Mouse (Mus musculus) layer of hippocampus, postnatal 14 days (tissue): Measurements from ENCODE around the gene Tubb2a. TPM values are rescaled to one million over a fixed set of nuclear protein-coding genes. Genes with fewer than 3 reads are reported as not detected.

Source experiments
- DNase-seq, 2 experiments: peaks; one replicate each; pipeline ENCODE4 v3.0.0; 2021 to 2022; ENCODE audit warnings: low spot score in 2 of 2, mixed read lengths in 1 of 2
- long read RNA-seq, 2 experiments: library from polyadenylated mRNA; stranded (forward); transcript quantifications; one replicate each; pipeline ENCODE4 v2.0.0; 2021
- total RNA-seq, 2 experiments: library from RNA; stranded (reverse); gene quantifications; 2 replicates each; pipeline ENCODE4 v1.2.3; 2021

The Tubb2a gene
- 1,000 to 10,000 TPM; 2,027 to 2,125 TPM for total RNA-seq
- long read RNA-seq, experiment 1, transcript Tubb2a-201 (4 exons, 1,610 nt), result major isoform, 4,427 of 4,738 reads
- long read RNA-seq, experiment 1, partial matches to known transcripts, result 31 of 4,738 reads
- long read RNA-seq, experiment 1, other reads (novel, unspliced or antisense), result 280 of 4,738 reads
- long read RNA-seq, experiment 2, transcript Tubb2a-201 (4 exons, 1,610 nt), result major isoform, 5,430 of 6,112 reads
- long read RNA-seq, experiment 2, partial matches to known transcripts, result 665 of 6,112 reads
- long read RNA-seq, experiment 2, other reads (novel, unspliced or antisense), result 17 of 6,112 reads

DNA sequence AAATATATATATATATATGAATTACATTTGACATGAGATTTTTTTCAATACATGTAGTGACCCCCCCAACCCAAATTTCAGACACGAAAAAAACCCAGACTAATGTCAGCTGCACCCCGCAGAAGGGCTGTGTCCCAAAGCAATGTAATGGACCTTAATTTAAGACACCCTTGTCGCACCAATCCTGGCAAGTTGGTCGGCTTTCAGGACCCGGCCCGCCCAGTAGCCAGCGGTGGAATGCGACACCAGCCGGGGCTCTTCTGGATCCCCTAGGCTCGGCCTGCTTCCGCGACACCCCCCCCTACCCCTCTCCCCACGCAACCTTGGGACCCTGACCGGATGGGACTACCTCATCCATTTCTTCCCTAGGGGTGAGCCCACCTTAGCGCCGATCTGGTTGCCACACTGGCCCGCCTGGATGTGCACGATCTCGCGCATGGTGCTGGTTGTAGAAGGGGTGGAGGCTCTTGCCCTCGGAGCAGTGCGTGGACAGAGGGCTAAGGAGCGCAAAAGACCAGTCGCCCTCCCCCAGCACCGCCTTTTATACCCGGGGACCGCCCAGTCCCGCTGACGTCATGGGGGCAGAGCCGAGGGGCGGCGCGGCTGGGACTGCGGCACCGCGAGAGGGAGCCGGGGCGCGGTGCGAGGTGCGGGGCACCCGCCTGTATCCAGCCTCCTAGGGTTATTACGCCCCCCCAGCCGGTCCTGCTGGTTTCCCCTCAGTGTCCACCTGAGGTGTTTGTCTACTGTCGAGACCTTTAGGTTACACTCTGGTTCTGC, at the start of gene Tubb2a:
Gene Tubb2a (minus strand): TSS at position 516 of the 780 bp plus-strand sequence.
- peak; percentile 94 to 95 for DNase-seq

GRCm38 (mm10) chr13:34125711-34126110, 47.9 kb upstream of the Tubb2a start:
- no peak for DNase-seq

DNA sequence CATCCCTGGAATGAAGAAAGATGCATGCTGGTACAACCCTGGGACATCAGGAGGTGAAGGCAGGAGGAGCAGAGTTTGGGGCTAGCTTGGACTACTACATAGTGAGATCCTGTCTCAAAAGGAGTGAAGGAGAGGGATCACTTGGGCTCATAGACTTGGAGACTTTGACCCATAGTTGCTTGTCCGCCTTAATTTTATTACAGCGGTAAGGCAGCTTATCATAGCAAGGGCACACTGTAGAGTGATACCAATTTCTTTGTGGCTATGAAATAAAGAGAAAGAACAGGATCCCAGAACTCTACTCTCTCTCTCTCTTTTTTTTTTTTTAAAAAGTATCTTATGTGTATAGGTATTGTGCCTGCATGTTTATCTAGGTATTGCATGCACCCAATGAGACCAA, 42.7 kb upstream of the Tubb2a start:
- DNase-seq, result no peak

DNA sequence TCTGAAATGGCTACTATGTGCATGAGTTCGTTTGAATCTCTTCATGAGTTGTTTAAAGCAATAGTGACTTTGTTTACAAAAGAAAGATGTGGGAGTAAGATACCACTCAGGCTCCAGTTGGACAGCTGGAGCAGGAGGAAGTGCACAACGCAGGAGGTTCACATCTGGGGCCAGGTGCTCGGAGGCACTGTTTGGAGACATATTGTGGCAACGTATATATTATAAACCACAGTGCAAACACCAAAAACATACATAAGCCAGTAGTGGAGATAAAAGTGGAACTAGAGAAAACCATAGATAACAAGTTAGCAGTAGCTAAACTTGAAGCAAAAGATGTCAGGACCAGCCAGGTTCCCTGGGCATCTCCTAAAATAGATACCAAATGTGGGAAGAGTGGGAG, 41.6 kb upstream of the Tubb2a start:
- no peak for DNase-seq

DNA sequence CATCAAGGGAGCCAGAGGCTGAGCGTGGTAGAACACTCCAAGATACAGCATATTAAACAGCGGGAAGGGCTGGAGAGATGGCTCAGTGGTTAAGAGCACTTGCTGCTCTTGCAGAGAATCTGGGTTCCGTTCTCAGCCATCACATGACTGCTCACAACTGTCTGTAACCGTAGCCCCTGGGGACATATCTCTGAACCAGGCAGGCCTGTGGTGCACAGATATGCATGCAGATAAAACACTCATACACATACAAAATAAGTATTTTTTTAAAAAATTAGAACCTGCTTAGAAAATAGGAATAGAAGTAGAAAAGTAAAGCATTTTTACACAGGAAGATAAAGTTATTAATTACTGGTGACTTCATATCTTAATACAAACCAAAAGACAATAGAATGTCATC, 41.0 kb upstream of the Tubb2a start:
- no peak for DNase-seq

GRCm38 (mm10) chr13:34116508-34116907, 38.7 kb upstream of the Tubb2a start:
- no peak for DNase-seq

GRCm38 (mm10) chr13:34114654-34115053, 36.8 kb upstream of the Tubb2a start:
- no peak for DNase-seq

DNA sequence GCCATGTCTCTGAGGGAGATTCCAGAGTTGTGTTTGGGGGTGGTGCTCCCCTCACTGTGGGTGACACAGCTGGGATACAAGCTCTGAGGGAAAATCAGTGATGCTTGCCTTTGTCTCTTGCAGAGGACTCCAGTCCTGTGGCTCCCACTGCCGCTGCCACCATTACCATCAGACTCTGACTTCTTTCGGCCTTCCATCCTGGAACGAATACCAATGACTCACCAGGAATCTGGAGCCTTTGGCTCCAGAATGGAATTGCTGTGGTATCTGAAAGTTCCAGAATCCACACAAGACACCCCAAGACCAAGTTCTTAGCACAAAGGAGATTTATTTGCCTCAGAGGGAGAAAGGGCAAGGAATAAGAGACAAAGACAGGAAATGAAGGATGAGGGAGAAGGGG, 35.3 kb upstream of the Tubb2a start:
- no peak for DNase-seq

- DNase-seq, result no peak
These were observed 34.7 kb upstream of the Tubb2a start for GRCm38 (mm10) chr13:34112369-34113081.

DNA sequence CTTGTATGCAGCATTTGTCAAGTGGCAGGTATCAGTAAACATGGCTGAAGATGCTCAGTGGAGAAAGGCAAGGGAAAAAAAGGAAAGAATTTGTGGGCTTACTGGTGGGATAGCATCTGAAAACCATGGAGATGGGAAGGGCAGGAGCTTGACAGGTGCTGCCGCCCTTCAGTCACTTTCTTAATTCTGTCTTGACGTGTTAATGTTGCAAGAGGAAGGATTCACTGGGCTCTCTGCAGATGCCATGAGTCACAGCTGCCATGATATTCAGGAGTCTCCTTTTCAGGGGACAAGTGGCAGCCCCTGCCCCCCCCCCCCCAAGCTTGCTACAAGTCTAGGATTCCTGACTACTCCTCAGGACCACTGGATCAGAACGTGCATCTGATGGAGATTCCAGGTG, 34.1 kb upstream of the Tubb2a start:
- DNase-seq, result no peak

- DNase-seq, result no peak
These were observed 33.2 kb upstream of the Tubb2a start for GRCm38 (mm10) chr13:34111019-34111418.

DNA sequence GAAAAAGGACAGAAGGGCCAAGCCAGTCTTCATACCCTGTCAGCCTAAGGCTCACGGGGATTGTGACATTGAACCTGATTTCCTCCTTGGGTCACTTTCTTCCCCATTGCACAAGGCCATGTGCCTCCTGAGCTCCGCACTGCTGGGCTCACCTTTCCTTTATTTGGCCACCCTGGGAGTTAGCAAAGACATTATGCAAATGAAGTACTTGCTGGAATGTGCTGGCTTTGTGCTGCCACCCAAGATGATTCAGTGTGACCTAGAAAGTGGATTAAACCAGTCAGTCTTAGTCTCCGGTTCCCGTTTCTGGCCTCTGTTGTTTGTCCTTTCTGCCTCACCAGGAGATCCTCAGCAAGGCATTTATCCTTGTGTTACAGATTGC, 31.9 kb upstream of the Tubb2a start:
- DNase-seq, result no peak

- DNase-seq, result no peak
These were observed 31.3 kb upstream of the Tubb2a start for GRCm38 (mm10) chr13:34109035-34109676.

GRCm38 (mm10) chr13:34106999-34107398, 29.2 kb upstream of the Tubb2a start:
- DNase-seq, result no peak

DNA sequence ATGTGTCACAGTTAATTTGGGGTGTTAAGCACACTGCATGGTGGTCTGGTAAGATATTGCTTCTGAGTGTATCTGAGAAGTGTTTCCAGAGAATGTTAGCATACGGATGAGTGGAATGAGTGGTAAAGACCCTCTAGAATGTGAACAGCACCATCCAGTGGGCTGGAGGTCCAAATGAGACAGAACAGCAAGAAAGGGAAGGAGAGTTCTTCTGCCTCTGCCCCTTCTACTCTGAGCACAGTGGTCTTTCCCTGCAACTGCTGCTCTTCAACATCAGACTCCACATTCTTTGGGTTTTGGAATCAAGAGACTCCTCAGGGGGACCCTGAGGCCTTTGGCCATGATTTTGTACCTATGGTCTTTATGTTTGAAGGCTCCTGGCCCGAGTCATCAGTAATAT, 28.4 kb upstream of the Tubb2a start:
- no peak for DNase-seq

DNA sequence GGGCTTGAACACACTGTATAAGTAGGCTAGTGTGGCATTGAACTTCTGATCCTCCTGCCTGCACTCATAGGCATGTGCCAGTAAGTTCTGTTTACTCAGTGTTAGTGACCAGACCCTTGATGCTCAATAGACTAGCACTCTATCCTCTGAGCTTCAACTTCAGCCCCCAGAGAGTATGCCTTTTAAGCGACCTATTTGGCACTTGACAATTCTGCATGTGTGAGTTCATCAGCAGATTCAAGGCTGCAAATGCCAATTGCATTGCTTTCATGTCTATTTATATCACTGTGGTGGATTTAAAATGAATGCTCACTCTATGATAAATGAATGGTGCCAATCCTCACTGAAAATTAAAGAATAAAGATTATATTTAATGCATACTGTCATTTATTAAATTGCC, 27.6 kb upstream of the Tubb2a start:
- no peak for DNase-seq

GRCm38 (mm10) chr13:34101908-34102307, 24.1 kb upstream of the Tubb2a start:
- DNase-seq, result no peak

DNA sequence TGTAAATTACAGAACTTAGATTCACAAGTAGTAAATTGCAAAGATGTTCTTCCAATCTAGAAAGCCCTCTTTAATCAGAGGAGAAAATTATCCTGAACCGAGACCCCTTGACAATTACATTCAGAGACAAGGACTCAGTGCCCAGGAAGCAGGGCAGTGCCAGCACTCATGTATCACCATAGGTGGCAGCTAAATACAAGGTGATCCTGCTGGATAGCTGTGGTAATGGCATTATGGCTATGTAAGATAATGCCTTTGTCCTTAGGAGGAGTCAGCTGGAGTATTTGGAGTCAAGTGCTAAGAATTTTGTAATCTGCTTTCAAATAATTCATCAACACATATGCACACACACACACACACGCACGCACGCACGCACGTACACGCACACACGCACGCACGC, 23.4 kb upstream of the Tubb2a start:
- no peak for DNase-seq

DNA sequence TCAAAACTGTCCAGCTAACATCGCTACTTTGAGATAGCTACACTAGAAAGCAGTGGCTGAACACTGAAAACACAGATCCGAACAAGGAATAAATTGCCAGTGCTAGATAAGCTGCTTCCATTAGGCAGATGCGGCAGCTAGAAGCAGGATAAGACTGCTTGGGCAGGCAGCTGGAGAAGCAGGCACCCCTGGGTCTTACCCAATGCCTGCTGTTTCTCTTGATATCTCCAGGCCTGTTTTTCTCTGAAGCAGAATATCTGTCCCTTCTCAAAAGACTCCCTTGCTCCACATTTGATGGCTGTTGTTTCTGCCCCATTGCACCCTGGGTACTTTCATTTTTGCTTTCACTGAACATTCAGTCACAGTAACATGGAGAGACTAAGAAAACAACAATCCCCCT, 22.9 kb upstream of the Tubb2a start:
- no peak for DNase-seq

DNA sequence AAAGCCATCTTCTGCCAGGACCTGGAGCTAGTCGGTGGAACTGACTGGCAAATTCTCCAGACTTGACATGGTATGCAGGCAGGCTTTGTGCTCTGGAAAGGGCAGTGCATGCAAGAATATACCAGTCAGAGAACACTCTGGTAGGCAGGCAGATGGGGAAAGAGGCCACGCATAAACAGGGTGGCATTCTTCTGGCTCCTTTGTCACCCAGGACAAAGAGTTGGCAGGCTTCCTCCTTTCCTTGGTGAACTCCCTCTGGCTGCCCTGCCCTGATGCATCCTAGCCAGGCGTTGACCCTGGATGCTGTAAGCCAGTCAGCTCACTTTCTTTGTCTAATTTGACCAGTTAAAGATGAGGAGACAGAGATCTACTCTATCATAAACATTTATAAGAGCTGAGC, 19.3 kb upstream of the Tubb2a start:
- DNase-seq, result no peak

DNA sequence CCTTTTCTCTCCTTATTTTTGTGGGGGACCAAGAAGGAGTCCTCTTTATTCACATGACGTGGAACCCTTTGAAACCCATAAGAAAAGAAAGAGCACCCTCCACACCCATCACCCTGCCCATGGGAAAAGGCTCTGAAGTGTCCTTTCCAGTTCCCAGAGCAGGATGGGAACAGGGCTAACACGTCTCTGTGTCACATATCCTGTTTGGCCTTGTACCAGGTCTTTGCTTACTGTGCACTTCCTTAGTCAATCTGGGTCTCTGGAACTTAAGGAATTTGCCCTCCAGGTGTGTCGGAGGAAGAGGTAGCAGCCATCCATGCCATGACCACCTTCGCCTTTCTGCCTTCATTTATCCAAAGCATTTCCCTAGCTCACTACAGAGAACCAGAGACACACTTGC, 18.6 kb upstream of the Tubb2a start:
- DNase-seq, result peak in 1 of 2 experiments; percentile 30
